Mouse (Mus musculus) cerebellum, adult 9-11 months (tissue): ENCODE measurements at regions not wholly inside any gene's neighbourhood (a gene's known extent, or its start where the extent isn't known, plus 50 kb on each side); places are given as distances from the start of the nearest gene placed in this dataset.

Experiments used
- DNase-seq: peaks from one replicate; pipeline ENCODE4 v3.0.0; 2022

DNA sequence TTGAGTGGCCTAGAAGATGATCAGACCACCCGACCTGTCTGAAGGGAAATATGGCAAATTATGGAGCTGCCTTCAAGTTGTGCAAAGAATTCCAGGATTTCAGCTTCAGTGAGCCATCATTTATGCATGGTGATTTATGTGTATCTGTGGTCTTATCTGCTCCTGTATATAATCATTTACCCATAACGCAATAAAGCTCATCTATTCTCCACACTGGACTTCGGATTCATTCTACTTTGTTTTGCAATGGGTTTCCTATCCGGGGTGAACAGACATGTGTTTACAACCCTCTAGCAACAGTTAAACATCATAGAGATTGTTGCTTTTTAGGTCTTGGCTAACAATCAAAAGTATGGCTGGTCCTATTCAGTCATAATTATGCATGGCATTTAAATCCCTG, 145.1 kb downstream of the Pcdh10 start:
- no peak for DNase-seq

DNA sequence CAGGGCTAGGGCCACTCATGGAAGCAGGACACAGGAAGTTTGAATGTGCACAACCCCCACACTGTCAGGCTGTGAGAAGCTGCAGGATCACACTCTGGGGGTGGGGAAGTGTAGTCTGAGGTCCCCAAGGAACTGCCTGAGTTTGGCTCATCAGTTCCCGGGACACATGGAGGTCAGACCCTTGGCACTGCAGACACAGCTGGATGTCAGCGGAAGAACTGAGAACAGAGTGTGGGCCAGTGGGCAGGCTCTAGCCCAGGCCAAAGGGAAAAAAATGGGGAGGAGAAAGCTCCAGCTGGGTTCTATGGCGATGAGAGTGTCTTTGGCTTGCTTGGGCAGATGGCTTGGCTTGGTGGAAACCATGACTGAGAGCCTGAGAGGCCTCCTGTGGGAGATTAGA, 168.9 kb downstream of the Pcdh10 start:
- no peak for DNase-seq

DNA sequence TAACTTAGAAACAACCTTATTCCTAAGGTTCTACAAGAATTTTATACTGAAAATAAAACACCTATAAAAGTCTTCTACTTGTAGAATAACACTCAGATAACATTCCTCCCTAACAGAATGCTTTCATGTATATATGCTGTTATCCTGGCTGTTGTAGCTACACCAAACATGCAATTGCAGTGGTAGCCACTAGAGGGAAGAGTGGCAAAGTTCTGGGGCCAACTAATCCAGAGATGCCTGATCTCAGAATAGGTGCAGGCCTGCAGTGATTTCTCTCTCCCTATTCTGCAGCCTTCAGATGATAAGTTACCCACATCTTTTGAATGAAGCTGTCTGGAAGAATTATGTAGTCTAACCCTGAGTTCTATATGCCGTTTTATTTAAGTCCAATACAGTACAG, 177.5 kb downstream of the Pcdh10 start:
- DNase-seq: peak; percentile 7

DNA sequence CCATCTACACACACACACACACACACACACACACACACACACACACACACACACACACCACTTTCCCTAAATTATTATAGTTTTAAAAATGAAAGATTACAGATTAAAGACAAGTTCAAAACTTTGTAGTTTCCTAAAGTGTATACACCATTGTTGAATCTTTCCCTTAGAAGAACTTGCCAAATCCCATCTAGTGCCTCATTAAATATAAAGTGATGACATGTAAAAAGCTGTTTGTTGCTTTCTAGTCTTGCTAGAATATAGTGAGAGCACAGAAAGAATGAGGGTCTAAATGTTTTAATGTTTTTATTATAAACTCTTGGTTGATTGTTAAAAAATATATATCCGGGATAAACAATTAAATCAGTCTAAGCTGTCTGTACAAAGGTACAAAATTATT, 194.8 kb downstream of the Pcdh10 start:
- no peak for DNase-seq

DNA sequence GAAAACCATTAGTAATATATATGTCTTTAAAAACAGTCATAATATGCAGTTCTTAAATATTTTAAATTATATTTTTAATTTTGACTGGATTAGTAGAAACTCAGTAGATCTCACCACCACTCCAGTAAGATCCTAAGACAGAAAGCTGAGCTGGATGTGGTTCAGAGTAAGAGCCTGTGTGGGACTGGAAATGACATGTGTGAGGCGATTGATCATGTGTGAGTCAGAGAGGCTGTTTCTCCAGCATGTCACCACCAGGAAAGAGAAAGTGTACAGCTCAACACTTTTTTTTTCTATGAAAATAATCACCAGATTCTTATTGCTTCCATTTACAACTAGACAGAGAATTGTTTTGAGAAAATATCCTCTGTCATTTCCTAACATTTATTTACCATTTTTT, 198.8 kb downstream of the Pcdh10 start:
- DNase-seq: no peak

DNA sequence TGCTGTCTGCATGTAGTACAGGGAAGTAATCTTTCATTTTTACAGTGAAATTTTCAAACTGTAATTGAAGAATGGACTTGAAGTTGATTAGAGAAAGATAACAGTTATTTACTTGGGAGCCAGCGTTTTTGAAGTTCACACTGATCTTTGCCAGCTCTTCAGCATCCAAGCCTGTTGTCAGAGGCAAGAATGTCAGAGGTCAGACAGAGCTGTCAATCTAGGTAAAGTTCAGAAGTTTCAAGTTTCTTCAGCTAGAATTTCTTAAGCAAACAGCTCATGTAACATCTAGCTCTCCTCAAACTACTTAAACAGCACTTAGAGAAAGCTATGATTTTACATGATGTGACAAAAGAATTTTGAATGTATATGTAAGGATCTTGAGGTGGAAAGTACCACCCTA, 215.4 kb downstream of the Pcdh10 start:
- no peak for DNase-seq

DNA sequence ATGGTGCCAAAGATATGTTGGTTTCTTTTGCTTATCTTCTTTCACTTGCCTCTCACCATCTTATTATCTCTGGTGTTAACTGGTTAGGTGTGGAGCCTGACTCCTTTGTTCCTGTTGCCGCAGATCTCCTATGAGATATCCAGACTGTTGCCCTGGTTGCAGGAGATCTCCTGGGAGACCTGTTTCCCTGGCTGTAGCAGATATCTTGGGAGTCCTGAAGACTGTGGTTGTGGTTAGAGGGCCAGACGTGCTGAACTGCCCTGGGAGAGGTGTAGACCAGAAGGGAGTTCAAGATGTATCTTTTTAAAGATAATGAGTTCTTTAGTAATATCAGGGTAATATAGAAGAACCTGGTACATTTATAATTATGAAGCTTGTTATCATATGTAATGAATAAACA, 224.1 kb downstream of the Pcdh10 start:
- DNase-seq: no peak

DNA sequence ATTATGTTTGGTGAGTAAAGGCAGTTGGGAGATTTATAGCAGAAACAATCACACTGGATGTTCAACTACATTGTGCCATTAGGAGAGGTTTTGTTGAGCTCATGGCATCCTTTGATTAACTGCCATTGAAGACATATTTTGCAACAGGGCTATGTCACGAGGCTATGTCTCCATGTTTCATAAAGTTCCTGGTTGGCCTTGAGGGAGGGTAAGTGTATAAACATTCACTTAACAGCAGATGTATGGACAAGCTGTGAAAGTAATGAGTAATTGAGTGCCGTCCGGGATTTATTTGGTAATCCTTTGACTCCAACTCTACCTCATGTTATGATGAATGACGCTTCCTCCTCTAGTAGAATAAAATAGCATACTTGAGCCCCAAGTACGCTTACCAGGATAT, 225.0 kb downstream of the Pcdh10 start:
- no peak for DNase-seq

DNA sequence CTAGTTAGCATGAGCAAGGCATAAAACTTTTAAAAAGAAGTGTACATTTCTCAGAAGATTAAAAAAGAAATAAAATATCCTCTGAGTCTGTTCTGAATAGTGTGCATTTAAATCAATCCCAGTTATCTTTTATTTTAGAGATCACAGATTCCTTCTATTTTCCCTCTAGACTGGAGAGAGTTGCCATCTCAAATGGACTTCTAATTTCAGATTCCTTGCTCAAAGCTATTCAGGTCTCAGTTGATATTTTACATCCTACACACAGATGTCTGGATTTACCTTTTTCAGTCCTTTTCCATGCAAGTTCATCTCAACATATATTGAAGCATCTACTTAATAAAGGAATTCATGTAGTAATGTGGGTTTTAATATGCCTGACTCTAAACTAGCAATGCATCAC, 242.5 kb downstream of the Pcdh10 start:
- no peak for DNase-seq

DNA sequence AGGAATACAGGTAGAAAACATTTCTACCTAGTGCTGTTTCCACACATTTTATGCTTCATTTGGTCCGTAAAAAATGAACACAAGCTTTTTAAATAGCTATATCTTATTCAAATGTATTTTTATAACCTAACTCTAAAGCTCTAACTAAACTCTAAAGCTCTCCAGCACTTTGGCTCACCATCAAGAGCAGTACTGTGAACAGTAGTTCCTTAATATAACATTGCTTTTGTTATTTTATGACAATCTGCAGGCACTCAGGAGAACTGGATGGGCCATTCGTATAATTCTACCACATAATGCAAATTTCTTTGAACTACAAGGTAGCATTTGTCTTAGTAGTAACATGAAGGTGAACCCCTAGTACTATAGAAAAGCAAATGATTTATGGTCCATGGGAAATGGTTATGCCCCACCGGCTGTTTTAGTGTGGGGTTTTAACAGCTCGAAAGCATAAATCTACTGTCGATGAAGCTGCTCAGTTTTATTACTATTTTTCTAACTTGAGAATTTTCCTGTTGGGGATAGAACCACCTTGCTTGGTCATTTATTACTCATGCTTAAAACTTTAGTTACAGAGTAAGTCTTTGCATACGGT, 267.8 kb downstream of the Pcdh10 start:
- no peak for DNase-seq

DNA sequence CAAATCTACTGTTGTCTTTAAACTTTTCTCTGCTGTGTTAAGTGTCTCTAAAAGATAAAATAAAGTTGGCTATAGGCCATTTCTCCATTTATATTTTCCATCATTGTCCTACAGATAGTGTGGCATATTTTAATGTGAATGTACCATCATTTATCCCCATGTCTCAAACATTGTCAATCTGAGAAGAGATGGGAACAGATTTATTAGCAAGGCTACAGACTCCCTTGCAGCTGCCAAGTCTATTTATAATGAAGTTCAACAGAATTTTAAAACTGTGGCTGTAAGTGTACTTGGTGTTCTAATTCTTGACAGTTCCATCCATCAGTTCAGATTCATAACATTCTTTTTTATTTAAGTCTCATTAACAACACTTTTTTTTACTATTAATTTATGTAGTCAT, 271.2 kb downstream of the Pcdh10 start:
- no peak for DNase-seq

DNA sequence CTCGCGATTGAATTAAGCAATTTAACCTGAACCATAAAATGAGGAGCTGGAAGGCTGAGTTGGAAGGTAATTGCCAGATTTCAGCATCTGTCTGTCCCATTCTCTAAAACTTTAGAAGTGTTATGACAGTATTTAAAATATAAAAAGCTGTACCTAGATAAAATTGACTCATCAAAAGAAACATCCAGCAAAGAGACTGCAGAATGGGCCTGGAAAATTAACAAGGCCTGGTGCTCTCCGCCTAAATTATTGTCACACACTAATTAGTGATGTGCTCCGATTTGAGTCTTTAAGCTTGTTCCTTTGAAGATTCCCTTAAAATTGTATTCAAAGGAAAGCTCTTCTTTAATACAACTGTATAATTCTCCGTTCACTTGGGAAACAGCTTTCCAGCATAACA, 278.8 kb downstream of the Pcdh10 start:
- no peak for DNase-seq

DNA sequence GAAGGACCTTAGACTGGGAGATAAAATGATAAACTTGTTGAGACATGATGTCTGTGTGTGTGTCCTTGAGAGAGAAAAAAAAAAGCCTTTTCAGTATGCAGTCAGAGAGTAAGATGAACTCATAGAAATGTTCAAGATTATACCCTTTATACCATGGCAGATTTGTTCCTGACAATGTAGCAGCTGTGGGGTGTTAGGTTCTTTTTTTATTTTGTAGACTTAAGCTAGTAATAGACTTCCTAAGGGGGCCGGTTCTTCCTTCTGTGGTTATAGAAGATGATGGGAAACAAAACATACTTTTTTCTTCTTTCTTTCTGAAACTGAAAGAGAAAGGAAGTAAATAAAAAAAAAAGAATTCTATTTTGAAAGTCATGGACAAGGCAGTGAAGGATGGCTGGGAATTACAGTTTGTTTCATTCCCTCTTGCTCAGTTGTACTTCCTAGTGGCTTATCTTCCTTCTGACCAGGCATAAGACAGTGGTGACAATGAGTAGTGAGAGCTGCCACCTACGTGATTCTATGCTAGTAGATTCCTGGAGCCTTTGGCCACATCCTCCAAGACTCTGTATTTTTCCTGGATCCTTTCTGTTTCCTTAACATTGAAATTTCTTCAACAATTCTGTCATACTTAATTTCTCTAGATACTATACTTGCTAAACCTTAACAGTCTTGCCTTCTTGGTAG, 280.0 kb downstream of the Pcdh10 start:
- no peak for DNase-seq

DNA sequence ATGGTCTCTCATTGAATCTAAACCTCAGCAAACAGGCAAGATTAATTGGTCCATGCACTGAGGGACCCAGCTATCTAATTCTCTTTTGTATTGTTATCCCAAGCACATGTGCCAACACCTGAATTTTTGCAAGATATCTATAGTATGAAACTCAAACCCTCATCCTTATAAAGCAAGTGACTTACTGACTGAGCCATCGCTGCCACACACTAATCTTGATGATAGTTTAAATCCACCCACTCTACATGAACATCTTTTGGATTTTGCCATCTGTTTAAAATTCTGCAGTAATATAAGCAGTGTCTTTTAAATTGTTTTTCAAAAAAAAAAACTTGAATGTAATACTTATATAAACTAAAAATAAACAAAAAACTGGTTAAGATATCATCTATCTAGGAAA, 280.9 kb downstream of the Pcdh10 start:
- DNase-seq: no peak

DNA sequence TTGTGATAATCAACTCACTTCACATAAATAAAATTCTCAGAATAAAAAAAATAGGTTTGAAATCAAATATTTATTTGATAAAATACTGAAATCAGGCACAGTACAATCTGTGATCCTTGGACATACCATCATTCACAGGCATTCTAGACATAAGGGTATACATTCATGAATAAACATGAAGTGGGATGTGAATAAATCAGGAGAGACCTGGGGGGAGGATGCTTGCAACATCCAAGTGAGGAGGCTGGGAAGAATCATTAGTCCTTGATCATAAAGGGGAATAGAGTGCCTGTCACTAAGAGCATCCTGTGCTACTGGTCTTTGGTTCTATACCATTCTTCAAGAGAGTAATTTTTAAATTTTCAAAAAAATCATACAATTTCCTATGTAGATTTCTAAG, 292.2 kb downstream of the Pcdh10 start:
- DNase-seq: no peak

DNA sequence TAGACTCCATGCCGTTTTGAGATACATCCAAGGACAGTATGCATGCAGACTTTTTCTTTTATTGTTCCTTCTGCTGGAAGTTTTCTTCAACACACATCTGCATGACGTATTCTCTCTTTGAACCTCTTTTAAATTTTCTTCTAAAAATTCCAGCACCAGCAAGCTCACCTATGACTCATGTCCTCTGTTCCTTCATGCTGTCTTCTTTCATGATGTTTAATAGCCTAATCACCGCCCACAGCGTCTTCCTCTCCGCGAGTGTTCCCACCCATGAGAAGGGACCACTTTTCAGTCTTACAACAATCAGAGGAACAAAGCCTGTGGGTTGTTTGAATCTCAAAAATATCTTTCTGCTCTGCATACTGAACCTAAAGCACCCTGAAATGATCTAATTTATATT, 299.5 kb downstream of the Pcdh10 start:
- no peak for DNase-seq

DNA sequence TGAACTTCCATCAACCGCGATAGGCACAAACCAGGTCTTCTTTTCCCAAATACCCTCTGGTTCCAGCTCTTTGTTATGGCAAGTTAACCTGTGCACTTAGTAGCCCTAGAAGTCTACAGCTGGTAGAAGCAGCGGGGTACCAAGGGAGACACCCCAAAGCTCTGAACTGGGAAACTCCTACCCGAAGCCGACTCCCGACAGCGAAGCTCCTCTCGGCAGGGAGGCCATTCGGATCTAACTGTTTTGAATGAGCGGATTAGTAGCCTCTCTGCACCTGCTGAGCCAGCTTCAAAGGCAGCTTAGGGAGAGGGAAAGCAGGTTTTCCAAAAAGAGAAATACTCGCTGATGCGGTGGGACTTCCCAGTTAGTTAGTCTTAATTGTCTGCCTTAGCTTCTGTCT, 303.2 kb downstream of the Pcdh10 start:
- DNase-seq: no peak

DNA sequence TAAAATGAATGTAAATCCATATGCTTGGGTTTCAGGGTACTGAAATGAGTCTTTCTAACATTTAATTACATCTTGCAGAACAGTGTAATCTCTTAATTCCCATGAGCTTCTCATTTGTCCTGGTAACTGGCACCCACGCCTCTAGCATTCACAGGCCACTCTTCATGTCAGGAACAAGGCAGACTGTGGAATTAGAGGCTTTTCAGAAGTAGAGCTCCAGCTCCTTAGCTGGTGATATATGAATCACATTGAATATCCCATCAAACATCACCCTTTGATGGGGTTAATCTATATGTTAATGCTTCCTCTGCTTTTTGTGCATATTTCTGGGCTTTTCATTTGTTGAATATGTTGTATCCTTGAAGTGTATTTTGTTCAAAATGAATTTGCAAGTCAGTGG, 329.7 kb downstream of the Pcdh10 start:
- DNase-seq: no peak
